Mouse (Mus musculus): ENCODE data around the gene Hes7. TPM values are rescaled to one million over a fixed set of nuclear protein-coding genes. Genes with fewer than 3 reads are reported as not detected.

Hes7 gene
- total and polyA plus RNA-seq, 3 experiments, result 0.04 TPM; not detected in 2

GRCm38 (mm10) chr11:69092386-69092751 is 27.8 kb upstream of the Hes7 start (continued):
- TF ChIP-seq USF2 (conservative IDR thresholded peaks at IDR 0.05; ENCODE audit: low read depth, low read length) (no peak), BHLHE40 (IDR thresholded peaks at IDR 0.05; ENCODE audit: low read depth, low read length) (no peak), POLR2AphosphoS2 (IDR thresholded peaks at IDR 0.05; ENCODE audit: low read depth, low read length) (no peak), RCOR1 (conservative IDR thresholded peaks at IDR 0.05; ENCODE audit: low read depth, low read length) (no peak), MXI1 (IDR thresholded peaks at IDR 0.05; ENCODE audit: low read depth, low read length) (peak; percentile 35; the same call in 1 of the 2 replicates), MYC (IDR thresholded peaks at IDR 0.05; ENCODE audit: low read depth, low read length) (no peak), TBP (conservative IDR thresholded peaks at IDR 0.05; ENCODE audit: low read depth, low read length) (no peak), TCF12 (IDR thresholded peaks at IDR 0.05; ENCODE audit: low read depth, low read length) (no peak), KAT2A (IDR thresholded peaks at IDR 0.05; ENCODE audit: insufficient replicate concordance, low read length) (no peak), NRF1 (IDR thresholded peaks at IDR 0.05; ENCODE audit: low read depth, low read length) (no peak), HCFC1 (IDR thresholded peaks at IDR 0.05; ENCODE audit: low read depth, low read length) (no peak), SIN3A (IDR thresholded peaks at IDR 0.05; ENCODE audit: low read length) (no peak)

- dilution Hi-C loops (cut with MboI; ENCODE audit: extremely low pct_ligation_motif_present, extremely low pct_unique_long_range_greater_than_20kb, low sequenced_read_pairs), result no loop called here
- DNase-seq (ENCODE audit: extremely low read depth), result no peak
- H3K9me3 ChIP-seq (replicated peaks; ENCODE audit: low read length), result no peaks in the 10 kb centered on the region
- peaks cover 20 to 74% of the 10 kb centered on the region in 2 experiments for H3K4me1 ChIP-seq (ENCODE audit: control insufficient read depth in 1 of 2, insufficient read depth in 2 of 2)
- peaks cover 6% of the 10 kb centered on the region for H3K27me3 ChIP-seq (replicated peaks)
- in situ Hi-C loops (cut with MboI; ENCODE audit: low pct_ligation_motif_present, low pct_unique_long_range_greater_than_20kb, low sequenced_read_pairs), result loop anchor here (25.0 kb wide), 1 partner anchor 919 kb away; the partner anchor contains the start of genes Acadvl, Dlg4 and Dvl2
- peaks cover 23 to 37% of the 10 kb centered on the region in 2 experiments for H3K36me3 ChIP-seq (replicated peaks in 1 of 2; ENCODE audit: control insufficient read depth in 1 of 2, insufficient read depth in 1 of 2, low read length in 1 of 2)
- TF ChIP-seq IRF4 (IDR thresholded peaks at IDR 0.05; ENCODE audit: low read depth, low read length), result no peak
- no peak for TF ChIP-seq BHLHE40 (IDR thresholded peaks at IDR 0.05; ENCODE audit: low read depth, low read length)
- peak in 1 of 2 experiments; percentile 45; a peak in 2 of 4 replicates for TF ChIP-seq CTCF (conservative IDR thresholded peaks at IDR 0.05 in 1 of 2, IDR thresholded peaks at IDR 0.05 in 1 of 2; ENCODE audit: low read depth in 2 of 2, low read length in 2 of 2)
- 0 out of 2 replicates have a peak, but pooled peaks have one; percentile 4 for TF ChIP-seq POLR2A (IDR thresholded peaks at IDR 0.05; ENCODE audit: low read depth, low read length)
- TF ChIP-seq ELF1 (IDR thresholded peaks at IDR 0.05; ENCODE audit: low read depth, low read length), result no peak
- no peak for TF ChIP-seq TBP (conservative IDR thresholded peaks at IDR 0.05; ENCODE audit: low read depth, low read length)
- no peak for TF ChIP-seq CHD2 (IDR thresholded peaks at IDR 0.05; ENCODE audit: low read length)
- peak; percentile 17; the same call in 1 of the 2 replicates for TF ChIP-seq SMC3 (IDR thresholded peaks at IDR 0.05; ENCODE audit: low read depth, low read length)
- TF ChIP-seq RAD21 (IDR thresholded peaks at IDR 0.05; ENCODE audit: low read depth, low read length), result no peak; the same call in 1 of the 2 replicates
- no peak for TF ChIP-seq SIN3A (IDR thresholded peaks at IDR 0.05; ENCODE audit: low read length)
- no peak for TF ChIP-seq MEF2A (IDR thresholded peaks at IDR 0.05; ENCODE audit: borderline replicate concordance, low read depth, low read length)
- no peak for TF ChIP-seq JUN (IDR thresholded peaks at IDR 0.05; ENCODE audit: insufficient read depth, low read depth, low read length)
- TF ChIP-seq POLR2AphosphoS2 (IDR thresholded peaks at IDR 0.05; ENCODE audit: low read depth, low read length), result peak; percentile 33; the same call in 1 of the 2 replicates
- TF ChIP-seq CHD1 (IDR thresholded peaks at IDR 0.05; ENCODE audit: low read depth, low read length), result no peak
- TF ChIP-seq JUND (conservative IDR thresholded peaks at IDR 0.05; ENCODE audit: low read depth, low read length), result no peak
- TF ChIP-seq NRF1 (IDR thresholded peaks at IDR 0.05; ENCODE audit: low read depth, low read length), result no peak
- TF ChIP-seq EP300 (IDR thresholded peaks at IDR 0.05; ENCODE audit: low read length), result no peak
- H3K79me2 ChIP-seq (replicated peaks; ENCODE audit: control insufficient read depth, extremely low read depth, insufficient read depth, poor library complexity, severe bottlenecking), result peaks cover 29% of the 10 kb centered on the region
- H3K27ac ChIP-seq (ENCODE audit: insufficient read depth, low read depth), result no peak overlapping the region
- H3K4me2 ChIP-seq (ENCODE audit: insufficient read depth, low read depth, poor library complexity, severe bottlenecking), result no peak overlapping the region
- no peak overlapping the region for H3K9ac ChIP-seq (ENCODE audit: insufficient read depth, low read depth)
- no peak overlapping the region for H3K4me3 ChIP-seq (replicated peaks in 1 of 3; ENCODE audit: low read depth in 2 of 3, low read length in 2 of 3, poor library complexity in 1 of 3)
Measured at GRCm38 (mm10) chr11:69092871-69093270, 27.3 kb upstream of the Hes7 start.
